Mouse (Mus musculus) testis, adult 2 months (tissue): Measurements from ENCODE around the gene Pcdh17. TPM values are rescaled to one million over a fixed set of nuclear protein-coding genes. Genes with fewer than 3 reads are reported as not detected.

Experiments
- H3K27ac ChIP-seq: fragments of 200-500 bp; 2 replicates; pipeline ENCODE4 v1.5.1; 2012; ENCODE audit warnings: low read depth, low read length; ENCODE audit not compliant: control insufficient read depth, insufficient read depth
- H3K27me3 ChIP-seq: fragments of 200-500 bp; 2 replicates; pipeline ENCODE4 v1.6.1; 2012; ENCODE audit warnings: mild to moderate bottlenecking, low read length, moderate library complexity; ENCODE audit not compliant: control insufficient read depth, insufficient read depth
- H3K36me3 ChIP-seq: fragments of 200-500 bp; 2 replicates; pipeline ENCODE4 v1.6.1; 2012; ENCODE audit warnings: mild to moderate bottlenecking, low read length; ENCODE audit not compliant: control insufficient read depth, insufficient read depth
- H3K4me1 ChIP-seq: fragments of 200-500 bp; 2 replicates; pipeline ENCODE4 v1.6.1; 2012; ENCODE audit warnings: low read length; ENCODE audit not compliant: control insufficient read depth, insufficient read depth
- H3K4me3 ChIP-seq: fragments of 200-500 bp; 2 replicates; pipeline ENCODE4 v1.5.1; 2012; ENCODE audit warnings: low read depth, mild to moderate bottlenecking, low read length, moderate library complexity, mixed read lengths; ENCODE audit not compliant: control insufficient read depth
- CTCF ChIP-seq: fragments of 200-500 bp; IDR thresholded peaks from 2 replicates; pipeline ENCODE4 v1.5.1; 2012; ENCODE audit warnings: low read depth, mild to moderate bottlenecking, inconsistent platforms, low read length, moderate library complexity; ENCODE audit not compliant: control insufficient read depth, insufficient read depth, insufficient replicate concordance
- POLR2A ChIP-seq: fragments of 200-500 bp; IDR thresholded peaks from 2 replicates; pipeline ENCODE4 v1.6.1; 2012; ENCODE audit warnings: low read depth, mild to moderate bottlenecking, inconsistent platforms, low read length, moderate library complexity; ENCODE audit not compliant: control insufficient read depth
- polyA plus RNA-seq: library from polyadenylated mRNA; depleted of rRNA; stranded (reverse); fragments of >200 nt; gene quantifications from 2 replicates; pipeline ENCODE4 v1.2.3, GENCODE M21; 2012

The Pcdh17 gene
- polyA plus RNA-seq, 1 experiment = 1.8 TPM

DNA sequence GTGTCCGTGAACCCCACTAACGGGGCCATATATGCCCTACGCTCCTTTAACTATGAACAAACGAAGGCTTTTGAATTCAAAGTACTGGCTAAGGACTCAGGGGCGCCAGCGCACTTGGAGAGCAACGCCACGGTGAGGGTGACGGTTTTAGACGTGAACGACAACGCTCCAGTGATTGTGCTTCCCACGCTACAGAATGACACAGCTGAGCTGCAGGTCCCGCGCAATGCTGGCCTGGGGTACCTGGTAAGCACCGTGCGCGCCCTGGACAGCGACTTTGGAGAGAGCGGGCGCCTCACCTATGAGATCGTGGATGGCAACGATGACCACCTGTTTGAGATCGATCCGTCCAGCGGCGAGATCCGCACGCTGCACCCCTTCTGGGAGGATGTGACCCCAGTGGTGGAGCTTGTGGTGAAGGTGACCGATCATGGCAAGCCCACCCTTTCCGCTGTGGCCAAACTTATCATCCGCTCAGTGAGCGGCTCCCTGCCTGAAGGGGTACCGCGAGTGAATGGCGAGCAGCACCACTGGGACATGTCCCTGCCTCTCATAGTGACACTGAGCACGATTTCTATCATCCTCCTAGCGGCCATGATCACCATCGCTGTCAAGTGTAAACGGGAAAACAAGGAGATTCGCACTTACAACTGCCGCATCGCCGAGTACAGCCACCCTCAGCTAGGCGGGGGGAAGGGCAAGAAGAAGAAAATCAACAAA is 4.5 kb downstream of the Pcdh17 start:
- Histone ChIP-seq H3K4me1 (peaks cover 24% of the 10 kb centered on the region), H3K4me3 (peak overlapping the region; percentile 48), H3K27ac (no peak overlapping the region), H3K27me3 (no peaks in the 10 kb centered on the region), H3K36me3 (no peaks in the 10 kb centered on the region)
- TF ChIP-seq POLR2A = no peak
- TF ChIP-seq CTCF = no peak

DNA sequence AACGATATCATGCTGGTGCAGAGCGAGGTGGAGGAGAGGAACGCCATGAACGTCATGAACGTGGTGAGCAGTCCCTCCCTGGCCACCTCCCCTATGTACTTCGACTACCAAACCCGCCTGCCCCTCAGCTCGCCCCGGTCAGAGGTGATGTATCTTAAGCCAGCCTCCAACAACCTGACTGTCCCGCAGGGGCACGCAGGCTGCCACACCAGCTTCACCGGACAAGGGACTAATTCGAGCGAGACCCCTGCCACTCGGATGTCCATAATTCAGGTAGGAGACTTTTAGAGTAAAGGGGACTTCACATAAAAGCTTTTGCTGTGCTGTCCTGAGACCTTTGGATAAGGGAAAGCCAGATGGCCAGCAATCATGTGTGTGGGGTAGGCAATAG is 5.0 kb downstream of the Pcdh17 start:
- Histone ChIP-seq H3K4me3 (peak overlapping the region; percentile 48), H3K4me1 (peaks cover 19% of the 10 kb centered on the region; the same call in 1 of the 2 replicates), H3K36me3 (no peaks in the 10 kb centered on the region), H3K27ac (no peak overlapping the region), H3K27me3 (no peaks in the 10 kb centered on the region)
- TF ChIP-seq POLR2A (no peak), CTCF (no peak)

DNA sequence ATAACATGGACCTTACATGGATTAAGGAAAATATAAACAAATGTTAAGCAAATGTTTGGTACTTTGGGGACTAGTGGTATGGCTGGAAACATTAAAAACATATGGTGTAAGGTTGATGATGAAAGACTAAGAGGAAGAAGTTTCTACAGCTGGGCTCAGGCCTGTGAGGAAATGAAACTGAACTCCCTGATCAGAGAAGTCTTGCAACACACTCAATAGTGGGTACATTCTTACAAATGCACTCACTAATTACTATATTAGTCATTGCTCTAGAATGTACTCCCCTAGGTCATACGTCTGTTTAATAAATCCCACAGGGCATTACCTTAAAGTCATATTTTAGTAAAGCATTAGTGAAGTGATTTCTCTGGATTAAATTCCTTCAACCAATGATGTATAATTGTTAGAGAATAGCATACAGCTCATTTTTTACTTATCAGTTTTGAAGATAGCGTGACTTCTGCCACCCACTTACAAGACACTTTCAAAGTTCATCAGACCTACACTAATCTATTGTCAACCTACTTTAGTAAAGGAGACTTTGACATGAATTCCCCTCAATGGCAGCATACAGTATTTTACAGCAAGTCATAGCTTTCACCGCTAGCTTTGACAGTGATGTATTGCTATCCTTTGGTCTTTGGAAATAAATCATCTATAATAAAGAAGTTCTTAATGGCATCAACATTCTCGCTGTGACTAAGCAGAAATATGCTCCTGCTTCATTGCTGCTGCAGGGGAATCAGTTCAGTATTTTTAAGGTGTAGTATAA is 10.9 kb downstream of the Pcdh17 start:
- H3K4me3 ChIP-seq = no peak overlapping the region
- H3K36me3 ChIP-seq = no peaks in the 10 kb centered on the region
- TF ChIP-seq CTCF (no peak), POLR2A (no peak)
- no peaks in the 10 kb centered on the region for H3K27me3 ChIP-seq
- H3K27ac ChIP-seq = no peak overlapping the region
- no peaks in the 10 kb centered on the region for H3K4me1 ChIP-seq

DNA sequence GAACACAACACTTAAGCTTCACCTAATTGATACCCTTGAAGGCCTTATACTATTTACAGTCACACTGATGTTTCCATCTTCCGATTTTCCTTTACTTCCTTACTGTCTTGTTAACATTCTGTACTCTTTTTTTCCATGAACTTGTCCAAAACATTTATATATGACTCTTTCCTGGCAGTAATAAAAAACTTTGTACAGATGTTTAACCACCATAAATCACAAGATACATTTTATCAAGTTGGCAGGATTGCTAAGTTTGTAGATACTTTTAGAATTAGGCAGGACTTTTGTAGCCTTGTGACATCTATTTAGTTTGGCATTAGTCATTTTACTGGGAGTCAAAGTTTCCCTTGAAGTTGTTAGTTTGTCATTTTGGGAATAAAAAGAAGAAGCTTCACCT is 32.1 kb downstream of the Pcdh17 start:
- H3K4me3 ChIP-seq = no peak overlapping the region
- H3K27ac ChIP-seq = no peak overlapping the region
- H3K4me1 ChIP-seq = 0 out of 2 replicates have a peak, but pooled peaks cover 2% of the 10 kb centered on the region
- TF ChIP-seq POLR2A (no peak), CTCF (no peak)
- no peaks in the 10 kb centered on the region for H3K36me3 ChIP-seq
- no peaks in the 10 kb centered on the region for H3K27me3 ChIP-seq

DNA sequence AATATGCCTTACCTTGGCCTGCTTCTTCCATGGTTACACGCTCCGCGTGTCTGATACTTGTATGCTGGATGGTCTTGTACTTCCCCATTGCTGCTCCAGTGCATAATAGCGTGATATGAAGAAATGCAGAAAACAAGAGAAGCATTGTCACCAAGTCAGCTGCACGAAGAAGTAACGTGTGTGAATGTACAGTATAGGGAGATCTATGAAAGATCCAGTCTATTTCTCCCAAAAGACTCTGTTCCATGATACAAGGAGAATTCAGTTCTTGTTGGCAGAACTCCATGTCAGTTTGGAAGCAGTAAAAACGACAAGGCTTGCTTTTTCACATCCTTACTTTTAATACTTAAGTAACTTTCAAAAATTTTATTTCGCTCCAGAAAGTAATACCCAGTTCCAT is 33.0 kb downstream of the Pcdh17 start:
- Histone ChIP-seq H3K4me3 (no peak overlapping the region), H3K27me3 (no peaks in the 10 kb centered on the region), H3K36me3 (no peaks in the 10 kb centered on the region), H3K27ac (no peak overlapping the region), H3K4me1 (0 out of 2 replicates have a peak, but pooled peaks cover 2% of the 10 kb centered on the region)
- TF ChIP-seq CTCF = no peak
- no peak for TF ChIP-seq POLR2A

DNA sequence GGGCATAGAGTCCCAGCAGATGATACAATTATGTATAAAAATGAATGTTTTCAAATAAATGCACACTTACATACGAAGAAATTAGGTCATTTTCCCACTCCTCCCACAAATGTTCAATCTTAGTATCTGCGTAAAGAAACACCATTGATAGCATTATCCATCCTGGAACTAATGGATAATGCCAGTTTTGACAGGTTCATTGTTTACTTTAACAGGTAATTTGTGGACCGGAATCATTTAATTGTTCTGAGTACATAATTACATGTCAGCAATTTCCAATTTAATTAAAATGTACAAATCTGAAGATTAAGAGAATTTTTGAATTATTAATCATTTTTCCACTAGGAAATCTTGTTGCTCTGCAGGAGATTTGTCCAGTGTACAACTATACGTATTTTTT is 33.5 kb downstream of the Pcdh17 start:
- Histone ChIP-seq H3K27ac (no peak overlapping the region), H3K27me3 (no peaks in the 10 kb centered on the region), H3K4me1 (0 out of 2 replicates have a peak, but pooled peaks cover 2% of the 10 kb centered on the region), H3K36me3 (no peaks in the 10 kb centered on the region), H3K4me3 (no peak overlapping the region)
- TF ChIP-seq POLR2A = no peak

DNA sequence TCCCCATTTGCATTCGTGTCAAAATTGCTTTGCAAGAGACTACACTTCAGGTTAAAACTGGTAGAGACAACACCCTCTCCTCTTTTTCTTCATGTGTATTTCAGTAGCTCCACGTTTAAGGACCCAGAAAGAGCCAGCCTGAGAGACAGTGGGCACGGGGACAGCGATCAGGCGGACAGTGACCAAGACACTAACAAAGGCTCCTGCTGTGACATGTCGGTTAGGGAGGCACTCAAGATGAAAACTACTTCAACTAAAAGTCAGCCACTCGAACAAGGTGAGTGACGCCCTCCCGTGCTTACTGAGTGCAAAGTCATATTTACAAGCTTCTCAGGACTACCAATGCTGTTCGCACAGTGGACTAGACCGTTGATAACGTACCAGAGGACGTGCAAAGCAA is 34.0 kb downstream of the Pcdh17 start:
- Histone ChIP-seq H3K4me3 (no peak overlapping the region), H3K4me1 (0 out of 2 replicates have a peak, but pooled peaks cover 2% of the 10 kb centered on the region), H3K36me3 (no peaks in the 10 kb centered on the region), H3K27ac (no peak overlapping the region), H3K27me3 (no peaks in the 10 kb centered on the region)
- TF ChIP-seq POLR2A (no peak), CTCF (no peak)
